Mouse (Mus musculus): ENCODE measurements around the gene Zswim5. TPM values are rescaled to one million over a fixed set of nuclear protein-coding genes. Genes with fewer than 3 reads are reported as not detected.
A peak's percentile ranks its signal among the peaks of the same experiment; 100 is the strongest.

Zswim5 gene
- polyA plus RNA-seq, 1 experiment from 2014 or later, result 6.4 TPM

DNA sequence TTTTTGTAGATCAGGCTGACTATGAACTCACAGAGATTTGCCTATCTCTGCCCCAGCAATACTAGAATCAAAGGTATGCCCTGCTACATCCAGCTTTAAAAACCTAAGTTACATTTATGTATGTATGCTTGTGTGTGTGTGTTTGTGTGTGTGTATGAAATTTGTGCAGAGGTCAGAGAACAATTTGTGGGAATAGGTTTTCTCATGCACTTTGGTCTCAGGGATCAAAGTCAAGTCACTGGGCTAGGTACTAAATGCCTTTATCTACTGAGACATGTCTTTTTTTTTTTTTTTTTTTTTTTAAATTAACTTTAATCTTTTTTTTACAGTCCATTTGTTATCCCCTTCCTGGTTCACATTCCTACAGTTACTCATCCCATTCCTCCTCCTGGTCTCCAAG, 5.5 kb downstream of the Zswim5 start:
- Histone ChIP-seq H3K36me3 (ENCODE audit: control insufficient read depth, insufficient read depth, low read length) (no peaks in the 10 kb centered on the region), H3K9ac (replicated peaks; ENCODE audit: low read depth, low read length) (no peak overlapping the region), H3K9me3 (ENCODE audit: control insufficient read depth, low read length) (no peaks in the 10 kb centered on the region), H3K4me3 (ENCODE audit: low read depth, low read length) (no peak overlapping the region), H3K27ac (ENCODE audit: low read depth, low read length) (no peak overlapping the region), H3K27me3 (ENCODE audit: control insufficient read depth, insufficient read depth, low read length) (no peaks in the 10 kb centered on the region), H3K4me1 (ENCODE audit: control insufficient read depth, insufficient read depth, low read length) (0 out of 2 replicates have a peak, but pooled peaks cover 3% of the 10 kb centered on the region), H3K4me2 (ENCODE audit: low read depth, low read length) (no peak overlapping the region)
- no peak for ATAC-seq (ENCODE audit: low read depth)

DNA sequence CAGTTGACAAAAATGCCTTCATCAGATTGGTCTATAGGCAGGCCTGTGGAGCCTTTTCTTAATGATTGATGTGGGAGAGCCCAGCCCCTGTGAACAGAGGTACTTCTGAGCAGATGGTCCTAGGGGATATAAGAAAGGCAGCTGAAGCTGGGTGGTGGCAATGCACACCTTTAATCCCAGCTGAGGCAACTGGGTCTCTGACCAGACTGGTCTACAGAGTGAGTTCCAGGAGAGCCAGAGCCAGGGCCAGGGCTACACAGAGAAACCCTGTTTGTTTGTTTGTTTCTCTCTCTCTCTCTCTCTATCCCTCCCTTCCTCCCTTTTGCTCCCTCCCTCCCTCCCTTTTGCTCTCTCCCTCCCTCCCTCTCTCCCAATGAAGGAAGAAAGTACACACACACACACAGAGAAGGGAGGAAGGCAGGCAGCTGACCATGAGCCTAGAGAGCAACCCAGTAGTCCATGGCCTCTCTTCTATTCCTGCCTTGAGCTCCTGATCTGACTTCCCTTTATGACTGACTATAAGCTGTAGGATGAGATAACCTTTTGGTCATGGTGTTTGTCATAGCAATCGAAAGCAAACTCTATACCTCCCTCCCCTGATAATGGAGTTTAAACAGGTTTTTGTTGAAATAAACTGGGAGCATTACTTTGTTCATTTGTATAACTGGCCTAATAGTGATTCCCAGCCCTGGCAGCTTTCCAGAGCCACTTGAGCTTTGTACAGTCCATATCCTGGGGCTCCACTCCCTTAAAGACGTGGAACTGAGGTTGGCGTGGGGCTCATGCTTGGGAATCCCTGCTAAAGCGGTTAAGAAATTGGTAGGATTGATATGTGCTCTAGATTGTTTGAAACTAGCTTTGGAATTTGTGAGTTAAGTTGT, 17.3 kb downstream of the Zswim5 start:
- H3K36me3 ChIP-seq (ENCODE audit: control insufficient read depth, insufficient read depth, low read length), result no peaks in the 10 kb centered on the region
- no peak for ATAC-seq (ENCODE audit: low read depth)
- no peak overlapping the region for H3K27ac ChIP-seq (ENCODE audit: low read depth, low read length)
- 64% methylated on average over 4 of the region's 4 CpGs for WGBS
- no peak overlapping the region for H3K4me2 ChIP-seq (ENCODE audit: low read depth, low read length)
- H3K4me3 ChIP-seq (ENCODE audit: low read depth, low read length), result no peak overlapping the region
- H3K4me1 ChIP-seq (ENCODE audit: control insufficient read depth, insufficient read depth, low read length), result no peaks in the 10 kb centered on the region
- no peaks in the 10 kb centered on the region for H3K9me3 ChIP-seq (ENCODE audit: control insufficient read depth, low read length)
- H3K9ac ChIP-seq (replicated peaks; ENCODE audit: low read depth, low read length), result no peak overlapping the region
- H3K27me3 ChIP-seq (ENCODE audit: control insufficient read depth, insufficient read depth, low read length), result no peaks in the 10 kb centered on the region

GRCm38 (mm10) chr4:116910489-116911181, 33.5 kb downstream of the Zswim5 start:
- no peak overlapping the region for H3K4me2 ChIP-seq (ENCODE audit: low read depth, low read length)
- 32% methylated on average over 4 of the region's 4 CpGs for WGBS
- H3K9ac ChIP-seq (replicated peaks; ENCODE audit: low read depth, low read length), result no peak overlapping the region
- H3K36me3 ChIP-seq (ENCODE audit: control insufficient read depth, insufficient read depth, low read length), result no peaks in the 10 kb centered on the region
- H3K9me3 ChIP-seq (ENCODE audit: control insufficient read depth, low read length), result no peaks in the 10 kb centered on the region
- no peaks in the 10 kb centered on the region for H3K4me1 ChIP-seq (ENCODE audit: control insufficient read depth, insufficient read depth, low read length)
- ATAC-seq (ENCODE audit: low read depth), result no peak
- H3K27me3 ChIP-seq (ENCODE audit: control insufficient read depth, insufficient read depth, low read length), result no peaks in the 10 kb centered on the region
- no peak overlapping the region for H3K27ac ChIP-seq (ENCODE audit: low read depth, low read length)
- no peak overlapping the region for H3K4me3 ChIP-seq (ENCODE audit: low read depth, low read length)

GRCm38 (mm10) chr4:116911202-116911601, 34.0 kb downstream of the Zswim5 start:
- no peak overlapping the region for H3K27ac ChIP-seq (ENCODE audit: low read depth, low read length)
- ATAC-seq (ENCODE audit: low read depth), result no peak
- H3K4me2 ChIP-seq (ENCODE audit: low read depth, low read length), result no peak overlapping the region
- no peaks in the 10 kb centered on the region for H3K9me3 ChIP-seq (ENCODE audit: control insufficient read depth, low read length)
- H3K4me1 ChIP-seq (ENCODE audit: control insufficient read depth, insufficient read depth, low read length), result no peaks in the 10 kb centered on the region
- no peak overlapping the region for H3K9ac ChIP-seq (replicated peaks; ENCODE audit: low read depth, low read length)
- H3K27me3 ChIP-seq (ENCODE audit: control insufficient read depth, insufficient read depth, low read length), result no peaks in the 10 kb centered on the region
- 38% methylated on average over 5 of the region's 5 CpGs for WGBS
- H3K4me3 ChIP-seq (ENCODE audit: low read depth, low read length), result no peak overlapping the region
- H3K36me3 ChIP-seq (ENCODE audit: control insufficient read depth, insufficient read depth, low read length), result no peaks in the 10 kb centered on the region

- Histone ChIP-seq H3K4me1 (ENCODE audit: control insufficient read depth, insufficient read depth, low read length) (no peaks in the 10 kb centered on the region), H3K4me3 (ENCODE audit: low read depth, low read length) (no peak overlapping the region), H3K9me3 (ENCODE audit: control insufficient read depth, low read length) (no peaks in the 10 kb centered on the region), H3K27me3 (ENCODE audit: control insufficient read depth, insufficient read depth, low read length) (no peaks in the 10 kb centered on the region), H3K36me3 (ENCODE audit: control insufficient read depth, insufficient read depth, low read length) (no peaks in the 10 kb centered on the region), H3K4me2 (ENCODE audit: low read depth, low read length) (no peak overlapping the region), H3K9ac (replicated peaks; ENCODE audit: low read depth, low read length) (no peak overlapping the region), H3K27ac (ENCODE audit: low read depth, low read length) (no peak overlapping the region)
- no peak for ATAC-seq (ENCODE audit: low read depth)
- WGBS, result 84% methylated on average over 2 of the region's 2 CpGs
Measured at GRCm38 (mm10) chr4:116913318-116913717, 36.1 kb downstream of the Zswim5 start.

DNA sequence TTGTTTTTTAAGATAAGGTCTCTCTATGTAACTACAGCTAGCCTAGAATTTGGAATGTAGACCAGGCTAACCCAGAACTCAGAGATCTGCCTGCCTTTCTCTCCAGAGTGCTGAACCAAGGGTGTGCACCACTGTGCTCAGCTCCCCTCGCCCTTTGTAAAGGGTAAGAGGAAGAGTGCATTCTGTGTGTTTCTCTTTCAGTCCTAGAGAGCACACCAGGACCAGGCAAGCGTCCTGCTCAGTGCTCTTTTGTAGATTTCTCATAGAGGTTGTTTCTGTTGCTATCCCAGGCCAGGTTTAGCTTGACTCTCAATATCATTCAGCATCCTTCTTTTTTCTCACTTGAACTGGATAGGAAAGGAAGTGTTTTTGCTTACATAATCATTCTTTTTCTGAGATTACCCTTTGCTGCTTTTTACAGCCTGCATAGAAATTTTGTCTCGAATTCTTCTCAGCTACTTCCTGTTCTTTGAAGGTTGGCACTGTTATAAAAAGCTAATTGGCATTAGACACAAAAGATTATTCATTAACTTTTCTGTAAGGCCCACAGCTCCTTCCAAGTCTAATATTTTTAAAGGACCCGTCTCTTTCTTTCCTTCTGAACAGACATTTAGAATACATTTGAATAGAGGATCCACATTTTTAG, 51.0 kb downstream of the Zswim5 start:
- Histone ChIP-seq H3K4me1 (ENCODE audit: control insufficient read depth, insufficient read depth, low read length) (no peaks in the 10 kb centered on the region), H3K9me3 (ENCODE audit: control insufficient read depth, low read length) (no peaks in the 10 kb centered on the region), H3K9ac (replicated peaks; ENCODE audit: low read depth, low read length) (no peak overlapping the region), H3K27ac (ENCODE audit: low read depth, low read length) (no peak overlapping the region), H3K4me3 (ENCODE audit: low read depth, low read length) (no peak overlapping the region), H3K4me2 (ENCODE audit: low read depth, low read length) (no peak overlapping the region), H3K36me3 (ENCODE audit: control insufficient read depth, insufficient read depth, low read length) (no peaks in the 10 kb centered on the region), H3K27me3 (ENCODE audit: control insufficient read depth, insufficient read depth, low read length) (no peaks in the 10 kb centered on the region)
- no peak for ATAC-seq (ENCODE audit: low read depth)
- 64% methylated on average over 4 of the region's 4 CpGs for WGBS

DNA sequence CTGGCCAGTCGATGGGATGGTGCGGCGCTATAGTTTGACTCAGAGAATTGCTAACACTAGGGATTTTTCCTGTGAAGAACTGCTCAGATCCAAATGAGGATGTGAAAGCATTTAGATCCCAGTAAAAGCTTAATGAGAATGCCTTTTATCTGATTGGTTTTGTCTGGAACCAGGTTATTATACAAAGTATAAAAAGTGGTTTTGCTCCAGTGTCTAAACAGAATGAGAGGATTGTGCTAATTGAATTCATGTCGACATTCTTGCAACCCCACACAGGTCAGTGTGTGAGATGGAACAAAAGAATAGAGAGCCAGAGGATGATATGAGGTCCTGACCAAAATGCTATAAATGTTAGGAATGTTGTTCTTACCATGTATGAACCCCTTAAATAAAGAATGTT, 62.4 kb downstream of the Zswim5 start:
- no peak for ATAC-seq (ENCODE audit: low read depth)
- Histone ChIP-seq H3K36me3 (ENCODE audit: control insufficient read depth, insufficient read depth, low read length) (no peaks in the 10 kb centered on the region), H3K9me3 (ENCODE audit: control insufficient read depth, low read length) (no peaks in the 10 kb centered on the region), H3K27me3 (ENCODE audit: control insufficient read depth, insufficient read depth, low read length) (no peaks in the 10 kb centered on the region), H3K9ac (replicated peaks; ENCODE audit: low read depth, low read length) (no peak overlapping the region), H3K4me1 (ENCODE audit: control insufficient read depth, insufficient read depth, low read length) (peaks cover 9% of the 10 kb centered on the region; the same call in 1 of the 2 replicates), H3K27ac (ENCODE audit: low read depth, low read length) (no peak overlapping the region), H3K4me3 (ENCODE audit: low read depth, low read length) (no peak overlapping the region), H3K4me2 (ENCODE audit: low read depth, low read length) (no peak overlapping the region)
- 55% methylated on average over 4 of the region's 4 CpGs for WGBS

DNA sequence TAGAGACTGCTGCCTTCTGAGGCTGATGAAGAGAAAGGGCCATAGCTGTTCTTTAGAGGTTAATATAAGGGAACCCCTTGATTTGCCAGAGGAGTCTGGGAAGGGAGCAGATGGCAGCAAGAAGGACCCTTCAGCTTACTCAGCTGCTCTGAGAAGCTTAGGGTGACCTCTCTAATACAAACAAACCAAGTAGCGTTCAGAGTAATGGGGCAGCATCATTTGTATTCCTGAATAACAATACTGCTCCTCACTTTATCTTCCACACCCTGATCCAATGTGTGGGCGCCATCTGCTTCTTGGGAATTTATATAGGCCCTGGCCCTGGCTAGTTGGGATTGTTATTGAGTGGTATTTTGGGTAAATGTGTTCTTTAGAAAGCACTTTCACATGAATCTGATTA, 65.5 kb downstream of the Zswim5 start:
- Histone ChIP-seq H3K4me3 (ENCODE audit: low read depth, low read length) (no peak overlapping the region), H3K9ac (replicated peaks; ENCODE audit: low read depth, low read length) (no peak overlapping the region), H3K27me3 (ENCODE audit: control insufficient read depth, insufficient read depth, low read length) (no peaks in the 10 kb centered on the region), H3K4me2 (ENCODE audit: low read depth, low read length) (no peak overlapping the region), H3K4me1 (ENCODE audit: control insufficient read depth, insufficient read depth, low read length) (peaks cover 9% of the 10 kb centered on the region; the same call in 1 of the 2 replicates), H3K36me3 (ENCODE audit: control insufficient read depth, insufficient read depth, low read length) (no peaks in the 10 kb centered on the region), H3K27ac (ENCODE audit: low read depth, low read length) (no peak overlapping the region), H3K9me3 (ENCODE audit: control insufficient read depth, low read length) (no peaks in the 10 kb centered on the region)
- 27% methylated on average over 2 of the region's 2 CpGs for WGBS
- no peak for ATAC-seq (ENCODE audit: low read depth)

- H3K36me3 ChIP-seq (ENCODE audit: control insufficient read depth, insufficient read depth, low read length), result no peaks in the 10 kb centered on the region
- H3K4me2 ChIP-seq (ENCODE audit: low read depth, low read length), result no peak overlapping the region
- 5% methylated on average over 5 of the region's 5 CpGs for WGBS
- no peaks in the 10 kb centered on the region for H3K9me3 ChIP-seq (ENCODE audit: control insufficient read depth, low read length)
- no peak overlapping the region for H3K27ac ChIP-seq (ENCODE audit: low read depth, low read length)
- peaks cover 9% of the 10 kb centered on the region; the same call in 1 of the 2 replicates for H3K4me1 ChIP-seq (ENCODE audit: control insufficient read depth, insufficient read depth, low read length)
- H3K4me3 ChIP-seq (ENCODE audit: low read depth, low read length), result no peak overlapping the region
- H3K27me3 ChIP-seq (ENCODE audit: control insufficient read depth, insufficient read depth, low read length), result no peaks in the 10 kb centered on the region
- peak; percentile 54; the same call in 1 of the 2 replicates for ATAC-seq (ENCODE audit: low read depth)
- H3K9ac ChIP-seq (replicated peaks; ENCODE audit: low read depth, low read length), result no peak overlapping the region
Measured at GRCm38 (mm10) chr4:116944055-116944454, 66.9 kb downstream of the Zswim5 start.
